Mouse (Mus musculus) bone marrow macrophage, adult 2 months (primary cell): ENCODE measurements around the gene Smarcd1. TPM values are rescaled to one million over a fixed set of nuclear protein-coding genes. Genes with fewer than 3 reads are reported as not detected.
"Not testable (repeated sequence)": the region's sequence is repeated elsewhere in the genome, so short reads cannot be mapped to it uniquely, and the experiment has no call there.

Source experiments
- H3K27ac ChIP-seq: 2 replicates; pipeline ENCODE4 v1.5.1; 2012; ENCODE audit warnings: low read depth, low read length; ENCODE audit not compliant: insufficient read depth
- H3K4me1 ChIP-seq: 2 replicates; pipeline ENCODE4 v1.6.1; 2012; ENCODE audit warnings: low read length; ENCODE audit not compliant: control insufficient read depth, insufficient read depth
- H3K4me3 ChIP-seq: 2 replicates; pipeline ENCODE4 v1.5.1; 2012; ENCODE audit warnings: mild to moderate bottlenecking, low read length, moderate library complexity; ENCODE audit not compliant: insufficient read depth
- CTCF ChIP-seq: IDR thresholded peaks from 2 replicates; pipeline ENCODE4 v1.5.1; 2012; ENCODE audit warnings: low read depth, mild to moderate bottlenecking, low read length, moderate library complexity
- POLR2A ChIP-seq: IDR thresholded peaks from 2 replicates; pipeline ENCODE4 v1.6.1; 2012; ENCODE audit warnings: mild to moderate bottlenecking, low read depth, low read length, borderline replicate concordance
- polyA plus RNA-seq: library from polyadenylated mRNA; stranded (reverse); fragments of >200 nt; gene quantifications from 2 replicates; pipeline ENCODE4 v1.2.4, GENCODE M21; 2012; ENCODE audit not compliant: missing spikeins, insufficient read depth, insufficient read length

The Smarcd1 gene
- polyA plus RNA-seq, 1 experiment, result 19.4 TPM

DNA sequence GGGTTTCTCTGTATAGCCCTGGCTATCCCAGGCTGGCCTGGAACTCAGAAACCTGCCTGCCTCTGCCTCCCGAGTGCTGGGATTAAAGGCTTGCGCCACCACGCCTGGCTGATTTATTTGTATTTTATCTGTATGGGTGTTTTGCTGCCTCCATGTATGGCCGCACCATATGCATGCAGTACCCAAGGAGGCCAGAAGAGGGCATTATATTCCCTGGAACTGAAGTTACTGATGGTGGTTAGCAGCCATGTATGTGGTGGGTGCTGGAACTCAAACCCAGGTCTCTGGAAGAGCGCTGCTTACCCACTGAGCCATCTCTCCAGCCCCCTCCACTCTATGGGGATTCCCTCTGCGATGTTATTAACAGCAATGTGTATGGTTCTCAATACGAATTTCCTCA is 19.0 kb upstream of the Smarcd1 start:
- no peak overlapping the region for H3K27ac ChIP-seq
- no peaks in the 10 kb centered on the region for H3K4me1 ChIP-seq
- no peak for TF ChIP-seq POLR2A
- TF ChIP-seq CTCF, result peak; percentile 33
- H3K4me3 ChIP-seq, result no peak overlapping the region

DNA sequence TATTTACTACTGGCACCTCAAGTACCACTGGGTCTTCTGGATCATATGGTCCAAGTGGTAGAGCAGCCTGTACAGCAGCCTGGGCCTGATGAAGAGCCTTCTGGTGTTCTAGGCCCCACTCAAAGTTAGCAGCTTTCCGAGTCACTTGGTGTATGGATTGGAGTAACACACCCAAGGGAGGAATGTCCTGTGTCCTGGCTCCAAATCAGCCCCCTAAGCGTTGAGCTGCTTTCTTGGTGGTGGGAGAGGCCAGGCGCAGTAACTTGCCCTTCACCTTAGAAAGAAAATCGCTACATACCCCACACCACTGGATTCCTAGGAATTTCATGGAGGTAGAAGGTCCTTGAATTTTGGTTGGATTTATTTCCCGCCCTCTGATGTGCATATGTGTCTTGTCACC is 17.8 kb upstream of the Smarcd1 start:
- Histone ChIP-seq H3K27ac (no peak overlapping the region), H3K4me1 (no peaks in the 10 kb centered on the region), H3K4me3 (no peak overlapping the region)
- no peak for TF ChIP-seq POLR2A
- TF ChIP-seq CTCF, result no peak

DNA sequence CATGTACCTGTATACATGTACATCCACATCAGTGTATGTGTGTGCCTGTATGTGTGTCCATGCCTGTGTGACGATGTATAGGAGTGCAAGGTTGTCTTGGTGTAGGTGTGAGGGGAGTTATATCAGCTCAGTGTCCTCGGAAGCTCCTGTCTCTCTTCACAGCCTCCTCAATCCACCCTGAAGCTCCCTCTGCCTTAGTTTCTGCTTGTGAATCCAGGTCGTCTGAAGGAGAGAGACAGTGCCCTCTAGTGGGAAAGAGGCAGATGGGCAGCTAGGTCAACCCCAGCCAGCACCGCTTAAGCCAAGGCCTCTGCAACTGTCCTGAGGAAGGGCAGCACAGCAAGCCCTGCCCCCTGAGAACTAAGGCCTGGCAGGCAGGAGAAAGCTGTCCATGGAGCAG is 13.2 kb upstream of the Smarcd1 start:
- Histone ChIP-seq H3K4me3 (no peak overlapping the region), H3K27ac (no peak overlapping the region), H3K4me1 (no peaks in the 10 kb centered on the region)
- no peak for TF ChIP-seq POLR2A
- TF ChIP-seq CTCF, result peak; percentile 68

DNA sequence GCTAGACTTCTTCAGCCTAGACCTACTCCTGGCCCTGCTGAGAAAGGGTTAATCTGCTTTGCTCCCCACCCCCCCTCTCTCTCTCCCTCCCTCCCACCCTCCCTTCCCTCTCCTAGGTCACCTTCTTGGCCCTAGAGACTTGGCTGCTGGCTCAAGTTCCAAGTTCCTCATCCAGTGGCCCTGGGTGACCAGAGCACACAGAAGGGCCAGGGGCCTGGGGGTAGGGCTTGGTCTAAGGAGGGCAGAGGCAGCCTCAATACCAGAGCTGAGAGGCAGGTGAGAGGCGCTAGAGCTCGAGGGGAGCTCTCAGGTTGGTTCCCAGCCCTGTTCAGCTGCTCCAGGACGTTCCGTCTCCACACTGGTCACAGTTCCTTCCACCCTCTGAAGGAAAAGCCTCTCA is 11.0 kb upstream of the Smarcd1 start:
- TF ChIP-seq CTCF, result no peak
- TF ChIP-seq POLR2A, result no peak
- no peaks in the 10 kb centered on the region for H3K4me1 ChIP-seq
- H3K4me3 ChIP-seq, result no peak overlapping the region
- H3K27ac ChIP-seq, result no peak overlapping the region

DNA sequence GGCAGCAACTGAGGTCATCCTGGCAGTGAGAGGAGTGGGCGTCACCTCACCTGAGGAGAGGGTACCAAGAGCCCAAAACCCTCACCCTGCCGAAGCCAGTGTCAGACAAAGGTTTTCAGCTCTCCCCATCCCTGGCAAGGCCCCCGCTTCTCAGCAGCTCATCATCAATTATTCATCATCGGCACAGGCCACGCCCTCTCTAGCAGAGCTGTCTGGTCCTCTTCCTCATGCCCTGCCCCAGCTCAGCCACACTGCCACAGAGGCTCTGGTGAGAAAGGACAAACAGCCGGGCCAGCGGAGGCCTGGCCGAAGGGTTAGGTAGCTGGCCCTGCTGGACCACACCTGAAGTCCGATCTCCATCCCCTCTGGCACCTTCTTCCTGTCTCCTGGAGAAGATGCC is 10.0 kb upstream of the Smarcd1 start:
- no peaks in the 10 kb centered on the region for H3K4me1 ChIP-seq
- H3K27ac ChIP-seq, result no peak overlapping the region
- TF ChIP-seq CTCF (no peak), POLR2A (no peak)
- H3K4me3 ChIP-seq, result no peak overlapping the region

DNA sequence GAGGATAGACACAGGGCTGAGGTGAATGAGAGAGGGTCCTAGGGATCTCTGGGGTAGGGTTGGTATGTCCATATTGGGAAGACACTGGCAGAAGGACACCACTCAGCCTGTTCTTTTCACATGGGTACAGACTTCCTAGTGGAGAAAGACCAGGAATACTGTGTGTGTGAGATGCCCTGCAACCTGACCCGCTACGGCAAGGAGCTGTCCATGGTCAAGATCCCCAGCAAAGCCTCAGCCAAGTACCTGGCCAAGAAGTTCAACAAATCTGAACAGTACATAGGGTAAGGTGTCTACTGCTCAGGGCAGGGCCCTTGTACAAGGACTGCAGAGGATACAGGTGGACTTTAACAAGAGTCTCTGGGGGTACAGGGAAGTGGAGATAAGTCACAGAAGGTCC is 4.6 kb upstream of the Smarcd1 start:
- H3K27ac ChIP-seq, result no peak overlapping the region
- H3K4me3 ChIP-seq, result no peak overlapping the region
- TF ChIP-seq CTCF (no peak), POLR2A (no peak)
- H3K4me1 ChIP-seq, result peaks cover 9% of the 10 kb centered on the region

DNA sequence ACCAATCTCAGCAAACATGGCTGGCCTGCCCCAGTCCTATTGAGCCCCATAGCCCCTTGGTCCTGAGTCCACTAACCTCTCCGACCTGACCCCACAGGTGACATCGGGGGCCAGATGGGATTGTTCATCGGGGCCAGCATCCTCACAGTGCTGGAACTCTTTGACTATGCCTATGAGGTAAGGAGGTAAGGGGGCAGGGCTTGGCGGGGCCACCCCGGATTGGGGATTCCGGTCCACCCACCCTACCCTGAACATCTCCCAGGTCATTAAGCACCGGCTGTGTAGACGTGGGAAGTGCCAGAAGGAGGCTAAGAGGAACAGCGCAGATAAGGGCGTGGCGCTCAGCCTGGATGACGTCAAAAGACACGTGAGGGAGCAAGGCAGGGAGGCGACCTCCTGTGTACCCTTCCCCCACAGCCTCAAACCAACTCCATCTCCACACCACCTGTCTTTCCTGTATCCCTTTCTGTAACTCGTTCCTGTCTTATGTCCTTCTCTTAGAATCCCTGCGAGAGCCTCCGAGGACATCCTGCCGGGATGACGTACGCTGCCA is 3.3 kb upstream of the Smarcd1 start:
- H3K4me3 ChIP-seq, result no peak overlapping the region
- peaks cover 11% of the 10 kb centered on the region for H3K4me1 ChIP-seq
- no peak overlapping the region for H3K27ac ChIP-seq
- TF ChIP-seq POLR2A, result no peak

DNA sequence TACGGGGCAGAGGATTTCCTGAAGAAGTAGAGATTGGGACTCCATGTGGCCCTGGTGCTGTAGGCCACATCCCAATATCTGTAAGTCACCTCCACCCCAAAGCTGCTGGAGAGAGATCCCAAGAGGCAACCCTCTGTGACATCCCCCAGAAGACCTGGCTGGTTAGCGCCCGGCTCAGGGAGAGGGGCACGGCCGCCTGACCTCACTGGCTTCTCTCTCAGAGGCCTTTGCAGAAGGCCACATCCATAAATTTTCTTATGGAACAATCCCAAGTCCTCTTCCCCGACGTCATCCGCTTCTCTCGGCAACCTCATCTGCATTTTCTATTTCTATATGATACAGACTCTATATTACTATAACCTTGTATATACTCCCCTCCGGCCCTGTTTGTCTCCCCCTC is 2.2 kb upstream of the Smarcd1 start:
- Histone ChIP-seq H3K27ac (no peak overlapping the region), H3K4me3 (no peak overlapping the region), H3K4me1 (peaks cover 11% of the 10 kb centered on the region)
- no peak for TF ChIP-seq CTCF
- TF ChIP-seq POLR2A, result no peak

DNA sequence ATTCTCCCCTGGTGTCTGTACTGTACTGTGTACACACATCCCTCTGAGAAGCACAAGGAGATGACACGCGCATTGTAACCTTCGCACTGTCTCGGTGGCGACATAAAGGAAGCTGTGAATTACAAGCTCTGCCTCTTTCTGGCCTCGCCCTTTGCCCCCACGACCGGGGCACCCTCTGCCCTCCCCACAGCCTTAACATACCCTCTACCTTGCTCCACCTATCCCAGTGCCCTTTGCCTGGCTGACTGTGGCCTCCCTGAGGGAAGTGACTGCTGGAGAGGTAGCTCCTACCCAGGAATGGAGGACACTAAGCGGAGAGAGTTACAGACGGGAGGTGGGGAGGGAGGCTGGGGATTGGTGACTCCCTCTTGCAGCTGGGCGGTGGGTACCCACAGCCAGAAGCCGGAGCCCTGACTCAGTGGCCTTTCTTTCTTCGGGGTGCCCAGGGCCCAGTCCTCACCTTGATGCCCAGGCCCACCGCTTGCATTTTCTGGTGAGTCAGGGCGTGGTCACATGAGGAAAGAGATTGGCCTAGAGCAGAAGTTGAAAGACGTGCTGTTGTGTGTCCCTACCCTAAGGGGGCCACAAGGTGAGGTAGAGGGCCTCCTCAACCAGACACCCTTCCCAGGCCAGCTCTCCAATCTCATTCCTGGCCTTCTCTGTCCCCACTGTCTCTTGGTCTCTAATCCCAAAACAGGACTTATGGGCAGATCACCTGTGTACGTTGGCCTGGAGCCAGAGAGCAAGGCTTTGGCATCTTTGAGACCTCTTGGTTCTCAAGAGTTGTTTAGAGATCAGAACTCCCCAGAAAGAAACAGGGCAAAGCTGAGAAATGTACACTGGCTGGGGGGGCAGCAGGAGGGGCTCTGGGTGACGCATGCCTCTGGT is 1.5 kb upstream of the Smarcd1 start:
- H3K4me1 ChIP-seq, result peaks cover 11% of the 10 kb centered on the region
- H3K4me3 ChIP-seq, result no peak overlapping the region
- no peak overlapping the region for H3K27ac ChIP-seq
- TF ChIP-seq POLR2A, result no peak
- no peak for TF ChIP-seq CTCF

DNA sequence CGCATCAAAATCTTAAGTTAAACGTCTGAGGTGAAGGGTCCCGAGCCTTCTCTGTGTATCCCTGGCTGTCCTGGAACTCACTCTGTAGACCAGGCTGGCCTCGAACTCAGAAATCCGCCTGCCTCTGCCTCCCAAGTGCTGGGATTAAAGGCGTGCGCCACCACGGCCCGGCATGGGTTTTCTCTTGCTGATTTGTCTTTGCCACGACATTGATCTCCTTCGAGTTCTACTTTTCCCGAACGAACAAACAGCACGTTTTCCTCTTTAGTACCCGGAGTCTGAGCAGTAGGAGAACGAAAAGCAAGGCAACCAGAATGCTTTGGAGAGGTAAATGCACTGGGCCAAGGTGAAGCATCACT is 310 bp upstream of the Smarcd1 start:
- Histone ChIP-seq H3K4me1 (peaks cover 11% of the 10 kb centered on the region), H3K4me3 (peak overlapping the region; percentile 77)
- H3K27ac ChIP-seq, result not testable (repeated sequence)
